Mouse (Mus musculus) myocyte (in vitro differentiated cells): ENCODE measurements at regions not wholly inside any gene's neighbourhood (a gene's known extent, or its start where the extent isn't known, plus 50 kb on each side); places are given as distances from the start of the nearest gene placed in this dataset.

ENCODE experiments used
- CEBPB ChIP-seq: IDR thresholded peaks from 2 replicates; pipeline ENCODE4 v1.6.1; 2011; ENCODE audit warnings: mild to moderate bottlenecking, moderate library complexity; ENCODE audit not compliant: poor library complexity, insufficient read depth, severe bottlenecking
- POLR2A ChIP-seq: IDR thresholded peaks from one replicate; pipeline ENCODE4 v1.6.1; 2011; ENCODE audit warnings: low read depth, mild to moderate bottlenecking, control low read depth, moderate library complexity; ENCODE audit not compliant: insufficient read length
- TCF12 ChIP-seq: IDR thresholded peaks from one replicate; pipeline ENCODE4 v1.6.1; 2011; ENCODE audit warnings: mild to moderate bottlenecking, control low read depth; ENCODE audit not compliant: poor library complexity, insufficient read depth, severe bottlenecking

- TF ChIP-seq TCF12 (no peak), POLR2A (no peak), CEBPB (no peak)
These were observed 327.4 kb downstream of the Cmpk2 start for GRCm38 (mm10) chr12:26796367-26796766.
